Comparison of ENCODE assay signal across 23 mouse cellular contexts in the genomic region with DNA sequence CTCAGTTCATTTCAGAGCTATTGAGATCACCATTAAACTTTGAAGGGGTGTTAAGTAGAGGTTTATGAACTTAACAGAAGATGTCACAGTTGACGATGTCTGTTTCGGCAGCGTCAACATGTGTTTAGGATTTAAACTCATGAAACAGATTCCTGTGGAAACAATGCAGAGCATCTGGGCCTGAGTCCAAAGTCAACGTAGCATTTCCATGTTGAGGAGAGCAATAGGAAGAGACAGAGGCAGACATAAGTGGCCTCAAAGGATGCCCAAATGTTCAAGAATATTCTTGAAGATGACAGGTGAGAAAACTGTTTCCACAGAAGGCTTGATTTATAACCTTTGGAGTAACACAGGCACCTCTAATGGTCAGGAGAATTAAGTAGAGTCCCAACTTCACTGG.
A peak's percentile ranks its signal among the peaks of the same experiment; 100 is the strongest.
DNase-seq lines count a peak whose midpoint lies in the region; ATAC-seq and TF ChIP-seq lines count a peak whose summit lies in the region.
"Had no signal": no experiment of that assay in that cellular context is flagged by ENCODE, and none has a peak within 500 bp of the region (broad histone marks: within the 10 kb centered on the region; RNA-seq: fewer than 3 reads in every experiment).

No protein-coding gene starts in this region.

- H3K4me3 ChIP-seq in embryonic facial prominence, embryonic 14.5 days (ENCODE audit: low read depth, low read length) = no peak overlapping the region
- H3K4me3 ChIP-seq in embryonic facial prominence, embryonic 10.5 days = no peak overlapping the region
- no peak overlapping the region for H3K4me3 ChIP-seq in limb, embryonic 14.5 days (replicated peaks; ENCODE audit: low read length)
- H3K4me3 ChIP-seq in limb, embryonic 10.5 days = no peak overlapping the region
- H3K4me3 ChIP-seq: embryonic facial prominence, embryonic 12.5 days; embryonic facial prominence, embryonic 15.5 days; erythroblast, embryonic 14.5 days; forebrain, embryonic 10.5 days; forebrain, embryonic 12.5 days had no signal

- peak; percentile 83 for DNase-seq in embryonic facial prominence, embryonic 14.5 days (ENCODE audit: low spot score)
- DNase-seq in embryonic facial prominence, embryonic 10.5 days (ENCODE audit: low spot score) = no peak
- DNase-seq in limb, embryonic 14.5 days (ENCODE audit: low spot score) = peak; percentile 58
- DNase-seq in limb, embryonic 10.5 days (ENCODE audit: low spot score) = no peak
- no peak for DNase-seq in left cerebral cortex, adult 9 months (ENCODE audit: low spot score in 2 of 2)
- DNase-seq: adrenal gland, postnatal 10 days; adrenal gland, postnatal 25 days; cerebellum, adult 11 months; cerebellum, adult 18-20 months; cerebellum, adult 8-10 months; cerebellum, adult 9-11 months; cerebellum, postnatal 14 days; cerebellum, postnatal 36 days; embryo, embryonic 11 days had no signal

- 39% methylated on average over 4 of the region's 4 CpGs for WGBS in embryonic facial prominence, embryonic 14.5 days
- 85% methylated on average over 4 of the region's 4 CpGs for WGBS in embryonic facial prominence, embryonic 10.5 days
- 27% methylated on average over 4 of the region's 4 CpGs for WGBS in limb, embryonic 14.5 days
- WGBS in limb, embryonic 10.5 days = 73% methylated on average over 4 of the region's 4 CpGs

- no peaks in the 10 kb centered on the region for H3K9me3 ChIP-seq in embryonic facial prominence, embryonic 14.5 days (ENCODE audit: control insufficient read depth, low read length)
- H3K9me3 ChIP-seq in embryonic facial prominence, embryonic 10.5 days = no peaks in the 10 kb centered on the region
- no peaks in the 10 kb centered on the region for H3K9me3 ChIP-seq in limb, embryonic 14.5 days (ENCODE audit: control insufficient read depth, low read length)
- H3K9me3 ChIP-seq in limb, embryonic 10.5 days (replicated peaks) = no peaks in the 10 kb centered on the region
- H3K9me3 ChIP-seq: embryonic facial prominence, embryonic 12.5 days; embryonic facial prominence, embryonic 15.5 days; forebrain, embryonic 10.5 days; forebrain, embryonic 12.5 days had no signal

- TF ChIP-seq POLR2A in limb, embryonic 14.5 days (IDR thresholded peaks at IDR 0.05; ENCODE audit: borderline replicate concordance, extremely low read depth, insufficient read depth, insufficient read length) = no peak

- no peak overlapping the region for H3K4me2 ChIP-seq in embryonic facial prominence, embryonic 14.5 days (ENCODE audit: low read depth, low read length)
- no peak overlapping the region for H3K4me2 ChIP-seq in limb, embryonic 14.5 days (replicated peaks; ENCODE audit: low read depth, low read length, severe bottlenecking)
- H3K4me2 ChIP-seq: embryonic facial prominence, embryonic 12.5 days; embryonic facial prominence, embryonic 15.5 days; forebrain, embryonic 12.5 days had no signal

- no peaks in the 10 kb centered on the region for H3K4me1 ChIP-seq in embryonic facial prominence, embryonic 14.5 days (ENCODE audit: control insufficient read depth, insufficient read depth, low read length)
- peaks cover 4% of the 10 kb centered on the region; the same call in 1 of the 2 replicates for H3K4me1 ChIP-seq in embryonic facial prominence, embryonic 10.5 days
- H3K4me1 ChIP-seq in limb, embryonic 14.5 days (ENCODE audit: control insufficient read depth, insufficient read depth, low read length) = no peaks in the 10 kb centered on the region; the same call in 1 of the 2 replicates
- no peaks in the 10 kb centered on the region; the same call in 1 of the 2 replicates for H3K4me1 ChIP-seq in limb, embryonic 10.5 days
- H3K4me1 ChIP-seq: embryonic facial prominence, embryonic 12.5 days; forebrain, embryonic 12.5 days had no signal

- no peak for ATAC-seq in embryonic facial prominence, embryonic 14.5 days (ENCODE audit: low read depth)
- no peak for ATAC-seq in limb, embryonic 14.5 days (ENCODE audit: low FRiP score, low read depth)
- ATAC-seq: activated CD4-positive, CD25-positive, alpha-beta regulatory T cell, adult 4 months; forebrain, embryonic 14.5 days; forebrain, embryonic 16.5 days; Patski had no signal

- H3K27me3 ChIP-seq in embryonic facial prominence, embryonic 14.5 days (replicated peaks; ENCODE audit: control insufficient read depth, insufficient read depth, low read length) = no peaks in the 10 kb centered on the region
- no peaks in the 10 kb centered on the region for H3K27me3 ChIP-seq in embryonic facial prominence, embryonic 10.5 days (replicated peaks; ENCODE audit: low read depth, poor library complexity, severe bottlenecking)
- H3K27me3 ChIP-seq in limb, embryonic 14.5 days (ENCODE audit: control insufficient read depth, insufficient read depth, low read length) = no peaks in the 10 kb centered on the region
- no peaks in the 10 kb centered on the region for H3K27me3 ChIP-seq in limb, embryonic 10.5 days (ENCODE audit: low read depth, poor library complexity, severe bottlenecking)
- H3K27me3 ChIP-seq: embryonic facial prominence, embryonic 12.5 days; embryonic facial prominence, embryonic 15.5 days; forebrain, embryonic 12.5 days; Patski had no signal

- H3K27ac ChIP-seq in embryonic facial prominence, embryonic 14.5 days (replicated peaks; ENCODE audit: low read depth, low read length) = no peak overlapping the region
- no peak overlapping the region for H3K27ac ChIP-seq in embryonic facial prominence, embryonic 10.5 days (replicated peaks)
- H3K27ac ChIP-seq in limb, embryonic 14.5 days (replicated peaks; ENCODE audit: low read depth, low read length) = no peak overlapping the region
- H3K27ac ChIP-seq in limb, embryonic 10.5 days = no peak overlapping the region
- H3K27ac ChIP-seq: embryonic facial prominence, embryonic 12.5 days; embryonic facial prominence, embryonic 15.5 days; forebrain, embryonic 10.5 days; forebrain, embryonic 12.5 days had no signal

- H3K36me3 ChIP-seq in embryonic facial prominence, embryonic 14.5 days (ENCODE audit: control insufficient read depth, insufficient read depth, low read length) = no peaks in the 10 kb centered on the region
- H3K36me3 ChIP-seq in embryonic facial prominence, embryonic 10.5 days (replicated peaks) = no peaks in the 10 kb centered on the region
- H3K36me3 ChIP-seq in limb, embryonic 14.5 days (ENCODE audit: control insufficient read depth, insufficient read depth, low read length) = no peaks in the 10 kb centered on the region
- no peaks in the 10 kb centered on the region for H3K36me3 ChIP-seq in limb, embryonic 10.5 days
- H3K36me3 ChIP-seq: embryonic facial prominence, embryonic 12.5 days; embryonic facial prominence, embryonic 15.5 days; forebrain, embryonic 10.5 days; forebrain, embryonic 12.5 days had no signal

- no peak overlapping the region for H3K9ac ChIP-seq in embryonic facial prominence, embryonic 14.5 days (ENCODE audit: low read depth, low read length)
- no peak overlapping the region for H3K9ac ChIP-seq in limb, embryonic 14.5 days (ENCODE audit: low read depth, low read length, severe bottlenecking)
- H3K9ac ChIP-seq: embryonic facial prominence, embryonic 12.5 days; embryonic facial prominence, embryonic 15.5 days; forebrain, embryonic 12.5 days had no signal

Comparison
In these comparisons a context has a peak if more than half of its experiments do, and no peak if none do; other contexts are left out.
1. DNase-seq: peak in embryonic facial prominence, embryonic 14.5 days (single experiment) and limb, embryonic 14.5 days (single experiment); none in embryonic facial prominence, embryonic 10.5 days (single experiment), limb, embryonic 10.5 days (single experiment) and left cerebral cortex, adult 9 months (0 of 2).